Mouse (Mus musculus): ENCODE results near the gene Crygf.
"Not testable (repeated sequence)": the region's sequence is repeated elsewhere in the genome, so short reads cannot be mapped to it uniquely, and the experiment has no call there.

Crygf gene

DNA sequence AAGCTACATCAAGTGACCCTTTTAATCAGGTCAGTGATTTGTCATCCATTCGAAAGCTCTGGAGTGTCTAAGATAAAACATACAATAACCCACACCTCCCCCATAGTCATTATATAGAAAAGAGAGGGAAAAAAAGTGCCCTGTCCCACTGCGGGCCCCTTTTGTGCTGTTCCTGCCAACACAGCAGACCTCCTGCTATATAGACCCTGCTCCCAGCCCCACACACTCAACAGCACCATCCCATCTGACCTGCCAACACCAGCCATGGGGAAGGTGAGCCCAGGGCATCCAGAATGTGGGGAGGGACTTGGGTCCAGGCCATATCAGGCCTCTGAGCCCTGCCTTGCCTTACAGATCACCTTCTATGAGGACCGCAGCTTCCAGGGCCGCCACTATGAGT, at the start of gene Crygf:
Gene Crygf (plus strand): TSS at position 227 of the 400 bp plus-strand sequence.
- no peak for DNase-seq (ENCODE audit: low spot score)

DNA sequence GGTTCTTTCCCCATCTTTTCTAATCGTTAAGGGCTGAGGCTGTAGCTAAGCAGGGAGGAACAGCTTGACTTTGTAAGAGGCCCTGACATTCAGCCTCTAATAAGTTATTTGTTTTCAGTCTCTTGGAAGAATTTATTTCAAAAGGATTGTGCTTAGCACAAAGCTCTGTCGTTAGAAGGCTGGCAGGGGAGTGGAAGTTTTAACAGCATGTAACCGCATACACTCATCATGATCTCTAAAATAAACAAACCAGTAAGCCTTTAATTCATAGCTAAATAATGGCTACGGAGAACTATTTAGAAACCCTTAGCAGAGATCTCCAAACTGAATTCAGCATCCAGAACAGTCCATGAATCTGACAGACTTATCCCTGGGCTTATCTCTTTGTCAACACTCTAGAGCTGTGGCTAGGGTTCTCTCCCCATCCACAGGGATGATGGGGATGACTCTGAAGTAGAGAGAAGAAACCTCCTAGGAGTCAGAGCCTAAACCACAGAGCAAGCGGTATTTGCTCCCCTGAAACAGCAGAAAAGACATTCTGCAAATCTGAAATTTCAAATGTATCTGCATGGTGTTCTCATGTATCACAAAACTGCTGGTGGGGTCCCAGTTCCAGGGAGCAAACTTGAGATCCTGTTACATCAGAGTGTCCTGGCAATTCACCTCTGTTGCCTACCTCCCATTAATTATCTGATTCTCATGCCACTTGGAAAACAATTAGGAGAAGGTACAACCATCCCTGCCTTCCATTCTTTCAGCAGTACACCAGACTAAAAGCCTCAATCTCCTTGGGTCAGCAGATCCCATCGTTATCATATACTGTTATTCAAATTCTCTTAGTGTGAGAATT, 734 bp upstream of the Crygf start:
- DNase-seq (ENCODE audit: low spot score) = no peak

GRCm38 (mm10) chr1:65926696-65927095, 376 bp downstream of the Crygf start:
- not testable (repeated sequence) for DNase-seq (ENCODE audit: low spot score)

GRCm38 (mm10) chr1:65930055-65930454, 3.7 kb downstream of the Crygf start:
- DNase-seq (ENCODE audit: low spot score) = no peak

- no peak for DNase-seq (ENCODE audit: low spot score)
These were observed 5.9 kb downstream of the Crygf start for GRCm38 (mm10) chr1:65932091-65932812.
